Comparison of ENCODE assay signal across 9 mouse cellular contexts in the genomic region with DNA sequence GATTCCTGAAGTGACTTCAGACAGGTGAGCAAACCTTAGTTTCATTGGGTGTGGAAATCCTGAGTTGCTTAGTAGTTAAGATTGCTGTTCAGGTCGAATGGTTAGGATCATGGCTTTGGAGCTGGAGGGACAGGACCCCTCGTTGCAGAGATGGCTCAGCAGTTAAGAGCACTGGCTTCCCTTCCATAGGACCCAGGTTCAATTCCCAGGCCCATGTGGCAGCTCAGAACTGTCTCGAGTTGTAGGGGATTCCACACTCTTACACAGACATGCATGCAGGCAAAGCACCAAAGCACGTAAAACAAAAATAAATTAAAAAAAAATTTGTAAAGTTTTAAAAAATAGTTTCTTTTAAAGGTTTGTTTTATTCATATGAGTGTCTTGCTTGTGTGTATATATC. TPM values are rescaled to one million over a fixed set of nuclear protein-coding genes. Genes with fewer than 3 reads are reported as not detected.
A peak's percentile ranks its signal among the peaks of the same experiment; 100 is the strongest.
DNase-seq lines count a peak whose midpoint lies in the region; ATAC-seq lines count a peak whose summit lies in the region.
"Had no signal": no experiment of that assay in that cellular context is flagged by ENCODE, and none has a peak within 500 bp of the region (broad histone marks: within the 10 kb centered on the region; RNA-seq: fewer than 3 reads in every experiment).

No protein-coding gene starts in this region.

- WGBS in kidney, embryonic 16.5 days: 78% methylated on average over 4 of the region's 4 CpGs
- 77% methylated on average over 4 of the region's 4 CpGs for WGBS in embryonic facial prominence, embryonic 11.5 days
- 70% methylated on average over 4 of the region's 4 CpGs for WGBS in forebrain, embryonic 16.5 days
- 73% methylated on average over 4 of the region's 4 CpGs for WGBS in midbrain, embryonic 11.5 days

- H3K4me3 ChIP-seq in kidney, embryonic 16.5 days (ENCODE audit: low read length): no peak overlapping the region; the same call in 1 of the 2 replicates
- no peak overlapping the region for H3K4me3 ChIP-seq in embryonic facial prominence, embryonic 11.5 days (ENCODE audit: low read depth, low read length)
- peak overlapping the region; percentile 98 for H3K4me3 ChIP-seq in forebrain, embryonic 16.5 days (replicated peaks; ENCODE audit: low read length)
- 0 out of 2 replicates have a peak overlapping the region, but pooled peaks have one; percentile 88 for H3K4me3 ChIP-seq in midbrain, embryonic 11.5 days (ENCODE audit: low read depth, low read length)

- H3K9me3 ChIP-seq in kidney, embryonic 16.5 days (ENCODE audit: low read length): no peaks in the 10 kb centered on the region
- H3K9me3 ChIP-seq in embryonic facial prominence, embryonic 11.5 days (replicated peaks; ENCODE audit: control insufficient read depth, low read length): no peaks in the 10 kb centered on the region
- no peaks in the 10 kb centered on the region for H3K9me3 ChIP-seq in forebrain, embryonic 16.5 days (ENCODE audit: control insufficient read depth, low read length)
- no peaks in the 10 kb centered on the region for H3K9me3 ChIP-seq in midbrain, embryonic 11.5 days (ENCODE audit: control insufficient read depth, low read length)

- DNase-seq in kidney, postnatal 14 days: no peak
- no peak for DNase-seq in embryonic facial prominence, embryonic 11.5 days (ENCODE audit: low spot score)
- DNase-seq in midbrain, embryonic 11.5 days (ENCODE audit: low spot score, missing footprints): no peak
- DNase-seq in adrenal gland, postnatal 25 days: no peak
- DNase-seq in left cerebral cortex, postnatal 25 days (ENCODE audit: low spot score in 2 of 2): no peak
- DNase-seq in adrenal gland, adult 8-10 months: no peak

- H3K4me1 ChIP-seq in kidney, embryonic 16.5 days (ENCODE audit: insufficient read depth, low read length): peaks cover 8% of the 10 kb centered on the region
- 0 out of 2 replicates have a peak, but pooled peaks cover 3% of the 10 kb centered on the region for H3K4me1 ChIP-seq in embryonic facial prominence, embryonic 11.5 days (ENCODE audit: control insufficient read depth, insufficient read depth, low read length)
- peaks cover 9% of the 10 kb centered on the region for H3K4me1 ChIP-seq in forebrain, embryonic 16.5 days (replicated peaks; ENCODE audit: control insufficient read depth, insufficient read depth, low read length)
- peaks cover 7% of the 10 kb centered on the region for H3K4me1 ChIP-seq in midbrain, embryonic 11.5 days (ENCODE audit: control insufficient read depth, insufficient read depth, low read length)

- no peaks in the 10 kb centered on the region for H3K27me3 ChIP-seq in kidney, embryonic 16.5 days (ENCODE audit: insufficient read depth, low read length)
- no peaks in the 10 kb centered on the region for H3K27me3 ChIP-seq in embryonic facial prominence, embryonic 11.5 days (ENCODE audit: control insufficient read depth, insufficient read depth, low read length)
- no peaks in the 10 kb centered on the region for H3K27me3 ChIP-seq in forebrain, embryonic 16.5 days (replicated peaks; ENCODE audit: control insufficient read depth, insufficient read depth, low read length)
- H3K27me3 ChIP-seq in midbrain, embryonic 11.5 days (ENCODE audit: control insufficient read depth, insufficient read depth, low read length): no peaks in the 10 kb centered on the region

- ATAC-seq in kidney, embryonic 16.5 days (ENCODE audit: low FRiP score, low TSS enrichment): peak; percentile 59
- ATAC-seq in embryonic facial prominence, embryonic 11.5 days (replicated peaks; ENCODE audit: insufficient number of reproducible peaks, low FRiP score, low TSS enrichment, low read depth): 0 out of 2 replicates have a peak, but pooled peaks have one; percentile 26
- peak; percentile 29; the same call in 1 of the 2 replicates for ATAC-seq in forebrain, embryonic 16.5 days
- ATAC-seq in midbrain, embryonic 11.5 days (ENCODE audit: low FRiP score): peak; percentile 55; the same call in 1 of the 2 replicates

- no peak overlapping the region for H3K9ac ChIP-seq in kidney, embryonic 16.5 days (replicated peaks; ENCODE audit: low read length)
- no peak overlapping the region for H3K9ac ChIP-seq in embryonic facial prominence, embryonic 11.5 days (replicated peaks; ENCODE audit: low read length)
- no peak overlapping the region for H3K9ac ChIP-seq in forebrain, embryonic 16.5 days (replicated peaks; ENCODE audit: low read depth, low read length)
- H3K9ac ChIP-seq in midbrain, embryonic 11.5 days (ENCODE audit: low read length): no peak overlapping the region

- no peaks in the 10 kb centered on the region; the same call in 1 of the 2 replicates for H3K36me3 ChIP-seq in kidney, embryonic 16.5 days (ENCODE audit: insufficient read depth, low read length)
- no peaks in the 10 kb centered on the region for H3K36me3 ChIP-seq in embryonic facial prominence, embryonic 11.5 days (replicated peaks; ENCODE audit: control insufficient read depth, insufficient read depth, low read depth, low read length)
- H3K36me3 ChIP-seq in forebrain, embryonic 16.5 days (ENCODE audit: control insufficient read depth, insufficient read depth): no peaks in the 10 kb centered on the region
- no peaks in the 10 kb centered on the region for H3K36me3 ChIP-seq in midbrain, embryonic 11.5 days (ENCODE audit: control insufficient read depth, insufficient read depth, low read length)

- no peak overlapping the region for H3K4me2 ChIP-seq in kidney, embryonic 16.5 days (replicated peaks; ENCODE audit: low read depth, low read length)
- no peak overlapping the region for H3K4me2 ChIP-seq in embryonic facial prominence, embryonic 11.5 days (ENCODE audit: low read depth, low read length)
- H3K4me2 ChIP-seq in forebrain, embryonic 16.5 days (ENCODE audit: low read length): no peak overlapping the region
- H3K4me2 ChIP-seq in midbrain, embryonic 11.5 days: no peak overlapping the region

- intact Hi-C loops in left cerebral cortex, postnatal 25 days (cut with DNase I): no loop called here

- no peak overlapping the region for H3K27ac ChIP-seq in kidney, embryonic 16.5 days (ENCODE audit: low read length)
- no peak overlapping the region for H3K27ac ChIP-seq in embryonic facial prominence, embryonic 11.5 days (replicated peaks; ENCODE audit: low read depth, low read length)
- H3K27ac ChIP-seq in forebrain, embryonic 16.5 days (ENCODE audit: low read length): no peak overlapping the region
- H3K27ac ChIP-seq in midbrain, embryonic 11.5 days (ENCODE audit: low read depth, low read length): no peak overlapping the region

RNA-seq across cellular contexts. Expression of gene Mtfmt, which starts 0.4 kb away (rescaled TPM):
- polyA plus RNA-seq in kidney, embryonic 16.5 days (2015; fragmentation: Nextera tagmentation; extraction: Ambion mirVana): 23.0 and 25.1 TPM in 2 replicates
- 20.0 and 20.8 TPM in 2 replicates for polyA plus RNA-seq in embryonic facial prominence, embryonic 11.5 days (2014; fragmentation: Nextera tagmentation; extraction: Ambion mirVana)
- 22.7 and 23.5 TPM in 2 replicates for polyA plus RNA-seq in forebrain, embryonic 16.5 days (2015; fragmentation: Nextera tagmentation; extraction: Ambion mirVana)
- 18.3 and 18.7 TPM in 2 replicates for polyA plus RNA-seq in midbrain, embryonic 11.5 days (2014; fragmentation: Nextera tagmentation; extraction: Ambion mirVana)
- total RNA-seq in adrenal gland, postnatal 25 days (2021): 16.9 and 20.1 TPM in 2 replicates
- total RNA-seq in left cerebral cortex, postnatal 25 days (2021): 10 to 100 TPM; 17.4 to 19.2 TPM
- total RNA-seq in adrenal gland, adult 8-10 months (2022): 10 to 100 TPM; 14.3 to 22.7 (median 16.4) TPM

RNA-seq across cellular contexts. Expression of gene Slc51b, which starts 12.5 kb away (rescaled TPM):
- polyA plus RNA-seq in kidney, embryonic 16.5 days (2015; fragmentation: Nextera tagmentation; extraction: Ambion mirVana): 6.4 and 8.1 TPM in 2 replicates
- polyA plus RNA-seq in embryonic facial prominence, embryonic 11.5 days (2014; fragmentation: Nextera tagmentation; extraction: Ambion mirVana): not detected in 2 replicates
- polyA plus RNA-seq in forebrain, embryonic 16.5 days (2015; fragmentation: Nextera tagmentation; extraction: Ambion mirVana): not detected in 2 replicates
- polyA plus RNA-seq in midbrain, embryonic 11.5 days (2014; fragmentation: Nextera tagmentation; extraction: Ambion mirVana): not detected in 2 replicates
- total RNA-seq in adrenal gland, postnatal 25 days (2021): not detected in 2 replicates
- total RNA-seq in left cerebral cortex, postnatal 25 days (2021): not detected
- total RNA-seq in adrenal gland, adult 8-10 months (2022): not detected
- polyA plus RNA-seq: cerebellum, adult 2 months had no signal

RNA-seq across cellular contexts. Expression of gene Spg21, which starts 25.5 kb away (rescaled TPM):
- 112 and 121 TPM in 2 replicates for polyA plus RNA-seq in kidney, embryonic 16.5 days (2015; fragmentation: Nextera tagmentation; extraction: Ambion mirVana)
- 143 and 157 TPM in 2 replicates for polyA plus RNA-seq in embryonic facial prominence, embryonic 11.5 days (2014; fragmentation: Nextera tagmentation; extraction: Ambion mirVana)
- polyA plus RNA-seq in forebrain, embryonic 16.5 days (2015; fragmentation: Nextera tagmentation; extraction: Ambion mirVana): 138 and 159 TPM in 2 replicates
- polyA plus RNA-seq in midbrain, embryonic 11.5 days (2014; fragmentation: Nextera tagmentation; extraction: Ambion mirVana): 122 and 125 TPM in 2 replicates
- 42.3 and 54.8 TPM in 2 replicates for total RNA-seq in adrenal gland, postnatal 25 days (2021)
- 10 to 100 TPM; 27.8 to 32.1 TPM for total RNA-seq in left cerebral cortex, postnatal 25 days (2021)
- total RNA-seq in adrenal gland, adult 8-10 months (2022): 10 to 100 TPM; 49.3 to 68.2 (median 60.7) TPM

RNA-seq across cellular contexts. Expression of gene Rasl12, which starts 36.9 kb away (rescaled TPM):
- 15.0 and 18.0 TPM in 2 replicates for polyA plus RNA-seq in kidney, embryonic 16.5 days (2015; fragmentation: Nextera tagmentation; extraction: Ambion mirVana)
- polyA plus RNA-seq in embryonic facial prominence, embryonic 11.5 days (2014; fragmentation: Nextera tagmentation; extraction: Ambion mirVana): 7.6 and 9.8 TPM in 2 replicates
- polyA plus RNA-seq in forebrain, embryonic 16.5 days (2015; fragmentation: Nextera tagmentation; extraction: Ambion mirVana): 6.7 and 6.8 TPM in 2 replicates
- polyA plus RNA-seq in midbrain, embryonic 11.5 days (2014; fragmentation: Nextera tagmentation; extraction: Ambion mirVana): 5.6 and 5.9 TPM in 2 replicates
- total RNA-seq in adrenal gland, postnatal 25 days (2021): 9.6 and 15.9 TPM in 2 replicates
- 1 to 10 TPM; 2.7 to 3.4 TPM for total RNA-seq in left cerebral cortex, postnatal 25 days (2021)
- total RNA-seq in adrenal gland, adult 8-10 months (2022): 10 to 100 TPM in 1 of 4 experiments, 1 to 10 TPM in 3; 5.9 to 20.4 (median 7.2) TPM

RNA-seq across cellular contexts. Expression of gene Kbtbd13, which starts 43.8 kb away (rescaled TPM):
- polyA plus RNA-seq in kidney, embryonic 16.5 days (2015; fragmentation: Nextera tagmentation; extraction: Ambion mirVana): 2.2 and 2.6 TPM in 2 replicates
- polyA plus RNA-seq in embryonic facial prominence, embryonic 11.5 days (2014; fragmentation: Nextera tagmentation; extraction: Ambion mirVana): 1.2 and 1.3 TPM in 2 replicates
- polyA plus RNA-seq in forebrain, embryonic 16.5 days (2015; fragmentation: Nextera tagmentation; extraction: Ambion mirVana): 0.81 and 1.2 TPM in 2 replicates
- 0.16 and 0.36 TPM in 2 replicates for polyA plus RNA-seq in midbrain, embryonic 11.5 days (2014; fragmentation: Nextera tagmentation; extraction: Ambion mirVana)
- total RNA-seq in adrenal gland, postnatal 25 days (2021): 0.43 TPM in 1 of 2 replicates, not detected in the other
- total RNA-seq in left cerebral cortex, postnatal 25 days (2021): under 1 TPM; 0.11 to 0.32 TPM
- total RNA-seq in adrenal gland, adult 8-10 months (2022): under 1 TPM in 3 of 4 experiments, not detected in 1; 0.13 to 0.23 (median 0.21) TPM

Comparison
In these comparisons a context has a peak if more than half of its experiments do, and no peak if none do; other contexts are left out.
1. H3K4me3 ChIP-seq: peak in forebrain, embryonic 16.5 days (single experiment) and midbrain, embryonic 11.5 days (single experiment); none in kidney, embryonic 16.5 days (single experiment) and embryonic facial prominence, embryonic 11.5 days (single experiment).
2. Peak in every context shown above with its lines, with median percentiles within 50 percentile points of each other: ATAC-seq.